Mouse (Mus musculus): ENCODE data around the gene Agpat1. TPM values are rescaled to one million over a fixed set of nuclear protein-coding genes. Genes with fewer than 3 reads are reported as not detected.
A peak's percentile ranks its signal among the peaks of the same experiment; 100 is the strongest.

The Agpat1 gene
- polyA plus RNA-seq, 1 experiment from 2014 or later = 42.6 TPM

DNA sequence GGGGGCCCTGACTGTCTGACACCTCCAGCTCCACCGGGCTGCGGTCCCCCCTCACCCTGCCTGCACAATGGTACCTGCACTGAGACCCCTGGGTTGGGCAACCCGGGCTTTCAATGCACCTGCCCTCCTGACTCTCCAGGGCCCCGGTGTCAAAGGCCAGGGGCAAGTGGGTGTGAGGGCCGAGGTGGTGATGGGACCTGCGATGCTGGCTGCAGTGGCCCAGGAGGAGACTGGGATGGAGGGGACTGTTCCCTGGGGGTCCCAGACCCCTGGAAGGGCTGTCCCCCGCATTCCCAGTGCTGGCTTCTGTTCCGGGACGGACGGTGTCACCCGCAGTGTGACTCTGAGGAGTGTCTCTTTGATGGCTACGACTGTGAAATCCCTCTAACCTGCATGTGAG lies 21.5 kb upstream of the Agpat1 start:
- Histone ChIP-seq H3K36me3 (ENCODE audit: control insufficient read depth, insufficient read depth, low read length) (no peaks in the 10 kb centered on the region), H3K9me3 (replicated peaks; ENCODE audit: control insufficient read depth, low read length) (no peaks in the 10 kb centered on the region), H3K4me3 (replicated peaks; ENCODE audit: low read length) (no peak overlapping the region), H3K4me1 (ENCODE audit: control insufficient read depth, insufficient read depth, low read length) (peaks cover 6% of the 10 kb centered on the region; the same call in 1 of the 2 replicates), H3K27me3 (ENCODE audit: control insufficient read depth, insufficient read depth, low read length) (no peaks in the 10 kb centered on the region), H3K9ac (ENCODE audit: low read length) (no peak overlapping the region), H3K4me2 (ENCODE audit: low read depth, low read length) (no peak overlapping the region), H3K27ac (ENCODE audit: low read length) (no peak overlapping the region)
- 81% methylated on average over 12 of the region's 12 CpGs for WGBS
- no peak for ATAC-seq (ENCODE audit: insufficient read depth, low FRiP score)

GRCm38 (mm10) chr17:34583397-34583796 lies 20.7 kb upstream of the Agpat1 start:
- Histone ChIP-seq H3K4me2 (ENCODE audit: low read depth, low read length) (no peak overlapping the region), H3K36me3 (ENCODE audit: control insufficient read depth, insufficient read depth, low read length) (no peaks in the 10 kb centered on the region), H3K27ac (ENCODE audit: low read length) (no peak overlapping the region), H3K4me3 (replicated peaks; ENCODE audit: low read length) (no peak overlapping the region), H3K9ac (ENCODE audit: low read length) (no peak overlapping the region), H3K27me3 (ENCODE audit: control insufficient read depth, insufficient read depth, low read length) (no peaks in the 10 kb centered on the region), H3K9me3 (replicated peaks; ENCODE audit: control insufficient read depth, low read length) (no peaks in the 10 kb centered on the region), H3K4me1 (ENCODE audit: control insufficient read depth, insufficient read depth, low read length) (peaks cover 10% of the 10 kb centered on the region)
- no peak for ATAC-seq (ENCODE audit: insufficient read depth, low FRiP score)
- WGBS = 51% methylated on average over 7 of the region's 7 CpGs

DNA sequence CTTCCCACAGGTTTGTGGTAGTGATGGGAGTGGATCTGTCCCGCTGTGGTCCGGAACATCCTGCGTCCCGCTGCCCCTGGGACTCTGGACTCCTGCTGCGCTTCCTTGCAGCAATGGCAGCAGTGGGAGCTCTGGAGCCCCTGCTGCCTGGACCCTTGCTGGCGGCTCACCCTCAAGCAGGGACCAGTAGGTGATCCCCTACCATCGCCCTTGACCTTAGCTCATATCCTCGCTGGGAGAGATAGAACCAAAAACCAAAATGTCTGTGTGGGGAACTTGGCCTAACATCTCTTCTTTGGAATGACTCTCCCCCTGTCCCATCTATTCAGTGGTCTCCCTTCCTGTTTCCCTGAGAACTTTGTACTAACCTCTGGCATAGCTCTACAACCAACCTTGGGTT lies 20.2 kb upstream of the Agpat1 start:
- no peak for ATAC-seq (ENCODE audit: insufficient read depth, low FRiP score)
- no peaks in the 10 kb centered on the region for H3K27me3 ChIP-seq (ENCODE audit: control insufficient read depth, insufficient read depth, low read length)
- no peak overlapping the region for H3K4me2 ChIP-seq (ENCODE audit: low read depth, low read length)
- H3K27ac ChIP-seq (ENCODE audit: low read length) = no peak overlapping the region
- peaks cover 13% of the 10 kb centered on the region for H3K4me1 ChIP-seq (ENCODE audit: control insufficient read depth, insufficient read depth, low read length)
- 83% methylated on average over 8 of the region's 8 CpGs for WGBS
- no peak overlapping the region for H3K4me3 ChIP-seq (replicated peaks; ENCODE audit: low read length)
- no peaks in the 10 kb centered on the region for H3K9me3 ChIP-seq (replicated peaks; ENCODE audit: control insufficient read depth, low read length)
- no peaks in the 10 kb centered on the region for H3K36me3 ChIP-seq (ENCODE audit: control insufficient read depth, insufficient read depth, low read length)
- H3K9ac ChIP-seq (ENCODE audit: low read length) = no peak overlapping the region

- peaks cover 25% of the 10 kb centered on the region for H3K4me1 ChIP-seq (ENCODE audit: control insufficient read depth, insufficient read depth, low read length)
- no peak overlapping the region for H3K27ac ChIP-seq (ENCODE audit: low read length)
- WGBS = 85% methylated on average over 8 of the region's 8 CpGs
- no peaks in the 10 kb centered on the region for H3K27me3 ChIP-seq (ENCODE audit: control insufficient read depth, insufficient read depth, low read length)
- no peak overlapping the region for H3K4me3 ChIP-seq (replicated peaks; ENCODE audit: low read length)
- no peaks in the 10 kb centered on the region for H3K9me3 ChIP-seq (replicated peaks; ENCODE audit: control insufficient read depth, low read length)
- no peak overlapping the region for H3K9ac ChIP-seq (ENCODE audit: low read length)
- no peaks in the 10 kb centered on the region for H3K36me3 ChIP-seq (ENCODE audit: control insufficient read depth, insufficient read depth, low read length)
- ATAC-seq (ENCODE audit: insufficient read depth, low FRiP score) = no peak
- H3K4me2 ChIP-seq (ENCODE audit: low read depth, low read length) = no peak overlapping the region
These were observed 18.9 kb upstream of the Agpat1 start for GRCm38 (mm10) chr17:34585121-34585520.

DNA sequence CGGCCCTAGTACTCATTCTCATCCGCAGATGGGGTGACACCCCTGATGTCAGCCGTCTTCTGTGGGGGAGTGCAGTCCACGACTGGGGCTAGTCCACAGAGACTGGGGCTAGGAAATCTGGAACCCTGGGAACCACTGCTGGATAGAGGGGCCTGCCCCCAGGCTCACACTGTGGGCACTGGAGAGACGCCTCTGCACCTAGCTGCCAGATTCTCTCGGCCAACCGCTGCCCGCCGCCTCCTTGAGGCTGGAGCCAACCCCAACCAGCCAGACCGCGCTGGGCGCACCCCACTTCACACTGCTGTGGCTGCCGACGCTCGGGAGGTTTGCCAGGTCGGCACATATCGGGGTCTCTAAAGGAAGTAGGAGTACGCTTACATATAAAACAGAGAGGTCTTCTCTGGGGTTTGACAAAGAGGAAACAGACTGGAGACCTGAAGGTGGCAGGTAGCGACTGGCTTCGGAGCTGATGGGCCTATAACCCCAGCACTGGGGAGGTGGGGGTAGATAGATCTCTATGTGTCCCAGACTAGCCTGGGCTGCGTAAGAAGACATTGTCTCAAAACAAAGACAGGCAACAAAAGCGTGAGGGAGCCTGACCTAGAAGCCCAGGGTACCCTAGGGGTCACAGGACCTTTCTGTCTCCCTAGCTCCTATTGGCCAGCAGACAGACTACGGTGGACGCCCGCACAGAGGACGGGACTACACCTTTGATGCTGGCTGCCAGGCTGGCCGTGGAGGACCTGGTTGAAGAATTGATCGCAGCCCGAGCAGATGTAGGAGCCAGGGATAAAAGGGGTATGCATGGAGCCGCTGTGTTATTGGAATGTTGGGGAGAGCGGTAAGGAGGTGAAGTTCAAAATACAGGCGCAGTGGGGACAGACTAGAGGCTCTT lies 17.9 kb upstream of the Agpat1 start:
- no peak for ATAC-seq (ENCODE audit: insufficient read depth, low FRiP score)
- Histone ChIP-seq H3K4me1 (ENCODE audit: control insufficient read depth, insufficient read depth, low read length) (peaks cover 35% of the 10 kb centered on the region), H3K4me2 (ENCODE audit: low read depth, low read length) (peak overlapping the region; percentile 100), H3K36me3 (ENCODE audit: control insufficient read depth, insufficient read depth, low read length) (no peaks in the 10 kb centered on the region), H3K4me3 (replicated peaks; ENCODE audit: low read length) (peak overlapping the region; percentile 77), H3K9ac (ENCODE audit: low read length) (peak overlapping the region; percentile 97), H3K27ac (ENCODE audit: low read length) (peak overlapping the region; percentile 96), H3K9me3 (replicated peaks; ENCODE audit: control insufficient read depth, low read length) (no peaks in the 10 kb centered on the region), H3K27me3 (ENCODE audit: control insufficient read depth, insufficient read depth, low read length) (no peaks in the 10 kb centered on the region)
- WGBS = 26% methylated on average over 32 of the region's 32 CpGs

DNA sequence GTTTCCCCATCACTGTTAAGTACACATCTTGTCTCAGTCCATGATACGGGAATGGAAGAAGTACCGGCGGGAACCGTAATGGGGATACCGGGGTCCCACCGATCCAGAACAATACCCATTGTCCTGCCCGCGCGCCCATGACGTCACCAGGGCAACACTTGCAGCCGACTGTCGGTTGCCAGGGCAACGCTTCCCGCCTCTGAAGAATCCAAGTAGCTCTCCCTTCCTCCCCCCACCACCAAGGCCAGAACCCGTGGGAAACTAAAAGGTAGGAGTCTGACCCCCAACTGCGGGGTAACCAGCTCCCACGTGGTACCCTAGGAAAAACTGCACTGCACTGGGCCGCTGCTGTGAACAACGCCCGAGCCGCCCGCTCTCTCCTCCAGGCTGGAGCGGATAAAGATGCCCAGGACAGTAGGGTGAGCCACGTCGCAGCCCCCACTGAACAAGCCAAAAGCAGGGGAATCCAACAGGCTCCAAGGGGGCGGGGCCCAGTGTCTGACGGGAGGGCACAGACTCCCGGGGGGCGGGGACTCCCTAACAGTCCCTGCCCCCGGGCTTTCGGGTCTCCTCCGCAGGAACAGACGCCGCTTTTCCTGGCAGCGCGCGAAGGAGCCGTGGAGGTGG lies 17.2 kb upstream of the Agpat1 start:
- Histone ChIP-seq H3K4me3 (replicated peaks; ENCODE audit: low read length) (peak overlapping the region; percentile 77), H3K4me1 (ENCODE audit: control insufficient read depth, insufficient read depth, low read length) (peaks cover 41% of the 10 kb centered on the region), H3K9ac (ENCODE audit: low read length) (peak overlapping the region; percentile 97), H3K36me3 (ENCODE audit: control insufficient read depth, insufficient read depth, low read length) (no peaks in the 10 kb centered on the region), H3K27me3 (ENCODE audit: control insufficient read depth, insufficient read depth, low read length) (no peaks in the 10 kb centered on the region), H3K4me2 (ENCODE audit: low read depth, low read length) (peak overlapping the region; percentile 100), H3K9me3 (replicated peaks; ENCODE audit: control insufficient read depth, low read length) (no peaks in the 10 kb centered on the region), H3K27ac (ENCODE audit: low read length) (peak overlapping the region; percentile 96)
- WGBS = under 1% methylated on average over 38 of the region's 38 CpGs
- ATAC-seq (ENCODE audit: insufficient read depth, low FRiP score) = peak; percentile 85

DNA sequence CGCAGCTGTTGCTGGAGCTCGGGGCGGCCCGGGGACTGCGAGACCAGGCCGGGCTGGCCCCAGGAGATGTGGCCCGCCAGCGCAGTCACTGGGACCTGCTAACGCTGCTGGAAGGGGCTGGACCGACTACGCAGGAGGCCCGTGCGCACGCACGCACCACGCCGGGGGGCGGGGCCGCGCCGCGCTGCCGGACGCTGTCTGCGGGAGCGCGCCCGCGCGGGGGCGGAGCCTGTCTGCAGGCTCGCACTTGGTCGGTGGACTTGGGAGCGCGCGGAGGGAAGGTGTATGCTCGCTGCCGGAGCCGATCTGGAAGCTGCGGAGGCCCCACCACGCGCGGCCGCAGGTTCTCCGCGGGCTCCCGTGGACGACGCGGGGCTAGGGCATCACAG lies 16.6 kb upstream of the Agpat1 start:
- H3K9ac ChIP-seq (ENCODE audit: low read length) = peak overlapping the region; percentile 97
- 0% methylated on average over 50 of the region's 50 CpGs for WGBS
- no peaks in the 10 kb centered on the region for H3K27me3 ChIP-seq (ENCODE audit: control insufficient read depth, insufficient read depth, low read length)
- peak; percentile 87 for ATAC-seq (ENCODE audit: insufficient read depth, low FRiP score)
- H3K4me1 ChIP-seq (ENCODE audit: control insufficient read depth, insufficient read depth, low read length) = peaks cover 41% of the 10 kb centered on the region
- no peaks in the 10 kb centered on the region for H3K9me3 ChIP-seq (replicated peaks; ENCODE audit: control insufficient read depth, low read length)
- peak overlapping the region; percentile 96 for H3K27ac ChIP-seq (ENCODE audit: low read length)
- peak overlapping the region; percentile 100 for H3K4me2 ChIP-seq (ENCODE audit: low read depth, low read length)
- no peaks in the 10 kb centered on the region for H3K36me3 ChIP-seq (ENCODE audit: control insufficient read depth, insufficient read depth, low read length)
- H3K4me3 ChIP-seq (replicated peaks; ENCODE audit: low read length) = peak overlapping the region; percentile 77

GRCm38 (mm10) chr17:34587814-34588213 lies 16.2 kb upstream of the Agpat1 start:
- no peaks in the 10 kb centered on the region for H3K9me3 ChIP-seq (replicated peaks; ENCODE audit: control insufficient read depth, low read length)
- H3K9ac ChIP-seq (ENCODE audit: low read length) = peak overlapping the region; percentile 97
- H3K4me3 ChIP-seq (replicated peaks; ENCODE audit: low read length) = peak overlapping the region; percentile 77
- H3K36me3 ChIP-seq (ENCODE audit: control insufficient read depth, insufficient read depth, low read length) = no peaks in the 10 kb centered on the region
- ATAC-seq (ENCODE audit: insufficient read depth, low FRiP score) = no peak
- peaks cover 41% of the 10 kb centered on the region for H3K4me1 ChIP-seq (ENCODE audit: control insufficient read depth, insufficient read depth, low read length)
- H3K4me2 ChIP-seq (ENCODE audit: low read depth, low read length) = peak overlapping the region; percentile 100
- 3% methylated on average over 19 of the region's 19 CpGs for WGBS
- peak overlapping the region; percentile 96 for H3K27ac ChIP-seq (ENCODE audit: low read length)
- H3K27me3 ChIP-seq (ENCODE audit: control insufficient read depth, insufficient read depth, low read length) = no peaks in the 10 kb centered on the region

DNA sequence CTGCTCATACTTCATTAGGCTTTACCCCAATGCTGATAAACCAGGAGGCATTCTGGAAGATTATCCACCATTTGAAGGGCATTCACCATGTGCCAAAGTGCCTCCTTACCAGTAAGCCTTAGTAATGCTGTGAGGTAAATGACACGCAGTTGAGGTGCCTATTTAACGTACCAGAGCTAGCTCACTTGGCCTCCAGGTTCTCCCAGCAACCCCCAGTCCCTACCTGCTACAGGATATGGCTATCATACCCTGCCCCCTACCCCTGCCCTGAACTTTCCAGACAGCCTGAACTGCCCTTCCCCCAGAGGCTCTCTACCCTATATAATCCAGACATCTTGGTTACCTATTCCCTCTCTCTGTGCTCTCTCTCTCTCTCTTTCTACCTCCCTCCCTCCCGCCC lies 15.3 kb upstream of the Agpat1 start:
- 76% methylated on average over 3 of the region's 3 CpGs for WGBS
- Histone ChIP-seq H3K9me3 (replicated peaks; ENCODE audit: control insufficient read depth, low read length) (no peaks in the 10 kb centered on the region), H3K27ac (ENCODE audit: low read length) (no peak overlapping the region), H3K9ac (ENCODE audit: low read length) (no peak overlapping the region), H3K36me3 (ENCODE audit: control insufficient read depth, insufficient read depth, low read length) (no peaks in the 10 kb centered on the region), H3K27me3 (ENCODE audit: control insufficient read depth, insufficient read depth, low read length) (no peaks in the 10 kb centered on the region), H3K4me2 (ENCODE audit: low read depth, low read length) (peak overlapping the region; percentile 100; the same call in 1 of the 2 replicates), H3K4me1 (ENCODE audit: control insufficient read depth, insufficient read depth, low read length) (peaks cover 47% of the 10 kb centered on the region), H3K4me3 (replicated peaks; ENCODE audit: low read length) (no peak overlapping the region)
- ATAC-seq (ENCODE audit: insufficient read depth, low FRiP score) = no peak
